Mouse (Mus musculus): ENCODE data around the gene Ybx2.

DNA sequence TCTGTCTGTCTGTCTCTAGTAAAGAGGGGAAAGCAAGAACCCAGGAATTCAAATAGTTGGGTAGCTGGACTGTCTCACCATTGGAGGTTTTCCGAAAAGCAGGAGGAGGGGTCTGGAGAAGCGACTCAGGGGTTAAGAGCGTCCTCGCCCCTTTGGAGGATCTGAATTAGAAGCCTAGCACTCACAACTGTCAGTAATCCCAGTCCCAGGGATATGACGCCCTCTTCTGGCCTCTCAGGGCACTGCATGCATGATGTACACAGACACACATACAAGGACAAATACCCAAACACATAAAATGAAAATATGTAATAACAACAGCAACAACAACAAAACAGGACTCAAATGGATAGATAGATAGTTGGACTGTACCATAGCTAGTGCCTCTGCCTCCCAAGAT is 25.0 kb downstream of the Ybx2 start:
- no peak for TF ChIP-seq CTCF (IDR thresholded peaks at IDR 0.05; ENCODE audit: borderline replicate concordance, control insufficient read depth, extremely low read depth, insufficient read depth, low read length, poor library complexity)
- no peak for TF ChIP-seq POLR2A (IDR thresholded peaks at IDR 0.05; ENCODE audit: control insufficient read depth, extremely low read depth, insufficient read depth, low read length, poor library complexity)

Data from thymus, adult 2 months (tissue).